Mouse (Mus musculus) heart, embryonic 11.5 days (tissue): ENCODE measurements around the gene Nrp2. TPM values are rescaled to one million over a fixed set of nuclear protein-coding genes. Genes with fewer than 3 reads are reported as not detected.

ENCODE experiments used
- ATAC-seq: fragments of 200-750 bp; cut with Nextera tagmentation; replicated peaks from 2 replicates; pipeline ENCODE4 v1.8.0; 2017; ENCODE audit warnings: moderate library complexity; ENCODE audit not compliant: insufficient number of reproducible peaks, low FRiP score, low TSS enrichment
- H3K27ac ChIP-seq: fragments of 300-500 bp; sonication (generic); 2 replicates; pipeline ENCODE4 v1.5.1; 2014; ENCODE audit warnings: mild to moderate bottlenecking, low read depth, low read length
- H3K27me3 ChIP-seq: fragments of 300-500 bp; sonication (generic); 2 replicates; pipeline ENCODE4 v1.6.1; 2014; ENCODE audit warnings: mild to moderate bottlenecking, low read length, mixed read lengths; ENCODE audit not compliant: control insufficient read depth, insufficient read depth
- H3K36me3 ChIP-seq: fragments of 300-500 bp; sonication (generic); 2 replicates; pipeline ENCODE4 v1.6.1; 2014; ENCODE audit warnings: mild to moderate bottlenecking, low read length, moderate library complexity, mixed read lengths; ENCODE audit not compliant: control insufficient read depth, insufficient read depth
- H3K4me1 ChIP-seq: fragments of 300-500 bp; sonication (generic); 2 replicates; pipeline ENCODE4 v1.6.1; 2014; ENCODE audit warnings: low read length; ENCODE audit not compliant: control insufficient read depth, insufficient read depth
- H3K4me2 ChIP-seq: fragments of 300-500 bp; sonication (generic); 2 replicates; pipeline ENCODE4 v1.6.1; 2014; ENCODE audit warnings: mild to moderate bottlenecking, moderate library complexity
- H3K4me3 ChIP-seq: fragments of 300-500 bp; sonication (generic); 2 replicates; pipeline ENCODE4 v1.5.1; 2014; ENCODE audit warnings: low read depth, low read length
- H3K9ac ChIP-seq: fragments of 300-500 bp; sonication (generic); 2 replicates; pipeline ENCODE4 v1.6.1; 2014; ENCODE audit warnings: mild to moderate bottlenecking, low read depth, low read length, moderate library complexity
- H3K9me3 ChIP-seq: fragments of 300-500 bp; sonication (generic); replicated peaks from 2 replicates; pipeline ENCODE4 v1.6.1; 2016; ENCODE audit warnings: low read length; ENCODE audit not compliant: control insufficient read depth
- WGBS: fragments of 180-500 bp; shearing (Covaris S2); extraction: QIAGEN DNeasy Blood & Tissue Kit; methylation state at CpG from one replicate; pipeline ENCODE4 v1.1.7; 2014; ENCODE audit not compliant: insufficient replicate concordance; 5-methylcytosine and 5-hydroxymethylcytosine counted together
- polyA plus RNA-seq: library from polyadenylated mRNA; unstranded; fragments of >200 nt; fragmentation: Nextera tagmentation; extraction: Ambion mirVana; gene quantifications from 2 replicates; pipeline ENCODE4 v1.2.1, GENCODE M21; 2014

Gene Nrp2
- polyA plus RNA-seq, 1 experiment from 2014 or later, result 5.5 TPM

- H3K4me1 ChIP-seq, result peaks cover 34% of the 10 kb centered on the region
- no peak overlapping the region for H3K4me2 ChIP-seq
- no peaks in the 10 kb centered on the region for H3K27me3 ChIP-seq
- no peak overlapping the region for H3K9ac ChIP-seq
- no peak overlapping the region for H3K27ac ChIP-seq
- no peak overlapping the region for H3K4me3 ChIP-seq
- WGBS, result 73% methylated on average over 11 of the region's 11 CpGs
- no peak for ATAC-seq
- H3K9me3 ChIP-seq, result no peaks in the 10 kb centered on the region
- no peaks in the 10 kb centered on the region; the same call in 1 of the 2 replicates for H3K36me3 ChIP-seq
Measured at GRCm38 (mm10) chr1:62774288-62775218, 71.5 kb downstream of the Nrp2 start.

DNA sequence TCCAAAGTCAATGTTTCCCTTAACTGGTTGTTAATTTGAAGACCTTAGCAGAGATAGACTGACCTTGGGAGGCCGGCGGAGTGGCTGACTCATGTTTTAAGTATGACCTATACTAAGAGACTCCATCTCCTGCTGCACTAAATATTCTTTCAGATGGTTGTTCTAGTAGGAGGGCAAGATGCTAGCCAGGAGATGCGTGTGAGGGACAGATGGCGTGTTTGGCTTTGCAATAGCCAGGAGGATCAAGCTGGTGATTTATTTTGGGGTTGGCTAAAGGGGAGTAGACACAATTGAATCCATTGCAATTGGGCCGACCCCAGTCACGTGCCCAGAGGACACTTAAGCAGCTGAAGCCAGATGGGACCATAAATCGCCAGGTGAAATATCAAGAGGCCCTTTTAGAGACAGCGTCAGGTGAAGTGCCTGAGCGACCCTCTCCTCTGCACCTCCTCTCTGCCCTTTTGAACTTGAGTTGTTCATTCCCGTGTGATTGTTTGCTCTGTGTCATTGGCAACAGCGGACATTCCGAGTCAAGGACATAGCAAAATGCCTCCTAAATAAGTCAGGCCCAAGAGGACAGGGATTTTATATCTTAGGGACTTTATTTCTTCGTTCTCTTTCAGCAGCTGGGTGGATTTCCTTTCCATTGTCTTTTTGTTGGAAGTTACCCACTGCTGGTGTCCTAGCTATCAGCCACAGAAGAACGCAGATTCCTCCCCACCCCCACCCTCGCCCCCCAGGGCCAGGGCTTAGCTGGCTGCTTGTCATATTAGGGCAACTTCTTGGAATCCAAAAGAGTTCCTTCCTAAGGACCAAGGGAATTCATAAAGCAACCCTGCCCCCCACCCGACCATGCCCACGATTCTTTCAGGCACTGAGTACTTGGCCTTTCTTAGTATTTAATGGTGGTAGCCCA, 74.5 kb downstream of the Nrp2 start:
- no peak overlapping the region for H3K4me2 ChIP-seq
- no peak overlapping the region for H3K4me3 ChIP-seq
- no peak for ATAC-seq
- H3K36me3 ChIP-seq, result no peaks in the 10 kb centered on the region
- H3K9ac ChIP-seq, result no peak overlapping the region
- H3K9me3 ChIP-seq, result no peaks in the 10 kb centered on the region
- H3K27me3 ChIP-seq, result no peaks in the 10 kb centered on the region
- no peak overlapping the region for H3K27ac ChIP-seq
- H3K4me1 ChIP-seq, result peaks cover 49% of the 10 kb centered on the region
- 48% methylated on average over 17 of the region's 17 CpGs for WGBS

DNA sequence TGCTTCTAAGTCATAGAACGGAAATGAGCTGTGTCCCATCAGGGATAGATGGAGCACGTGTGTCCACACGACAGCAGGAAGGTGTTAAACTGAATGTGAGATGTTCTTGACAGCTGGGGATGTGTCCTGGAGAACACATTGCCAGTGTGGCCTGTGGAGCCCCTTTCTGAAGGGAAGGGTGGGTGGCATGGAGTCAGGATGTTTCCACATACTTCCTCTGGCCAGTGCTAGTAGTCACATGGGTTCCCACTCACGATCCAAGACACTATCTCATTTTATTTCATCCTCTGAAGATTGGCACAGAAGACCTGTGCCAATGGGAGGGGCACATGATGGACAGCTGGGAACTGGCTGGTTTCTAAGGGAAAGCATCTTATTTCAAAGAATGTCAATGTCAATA, 75.8 kb downstream of the Nrp2 start:
- no peak overlapping the region for H3K4me2 ChIP-seq
- H3K9ac ChIP-seq, result no peak overlapping the region
- no peak for ATAC-seq
- no peak overlapping the region for H3K27ac ChIP-seq
- no peaks in the 10 kb centered on the region for H3K27me3 ChIP-seq
- H3K4me3 ChIP-seq, result no peak overlapping the region
- WGBS, result 55% methylated on average over 4 of the region's 4 CpGs
- no peaks in the 10 kb centered on the region for H3K9me3 ChIP-seq
- peaks cover 49% of the 10 kb centered on the region for H3K4me1 ChIP-seq
- no peaks in the 10 kb centered on the region for H3K36me3 ChIP-seq

GRCm38 (mm10) chr1:62780068-62780761, 77.1 kb downstream of the Nrp2 start:
- Histone ChIP-seq H3K27ac (peak overlapping the region; percentile 54; the same call in 1 of the 2 replicates), H3K4me1 (peaks cover 40% of the 10 kb centered on the region), H3K27me3 (no peaks in the 10 kb centered on the region), H3K4me2 (no peak overlapping the region), H3K9me3 (no peaks in the 10 kb centered on the region), H3K36me3 (no peaks in the 10 kb centered on the region), H3K4me3 (no peak overlapping the region), H3K9ac (no peak overlapping the region)
- WGBS, result 22% methylated on average over 15 of the region's 15 CpGs
- ATAC-seq, result no peak

DNA sequence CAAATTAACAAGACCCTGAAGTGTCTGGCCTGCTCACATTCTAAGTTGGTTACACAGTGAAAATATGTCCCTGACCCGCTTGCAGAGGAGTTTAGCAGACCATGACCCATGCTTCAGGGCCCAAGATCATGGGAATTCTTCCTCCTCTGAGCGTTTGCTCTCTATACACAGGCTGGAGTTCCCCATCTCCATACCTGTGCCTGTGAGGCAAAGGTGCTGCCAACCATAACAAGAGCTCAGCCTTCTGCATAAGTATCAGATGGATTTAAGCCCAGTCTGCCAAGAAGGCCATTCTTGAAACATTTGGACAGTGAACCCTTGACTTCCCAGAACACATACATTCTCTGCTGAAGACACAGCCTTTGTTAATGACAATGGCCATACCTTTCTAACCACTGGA, 79.1 kb downstream of the Nrp2 start:
- H3K27ac ChIP-seq, result no peak overlapping the region; the same call in 1 of the 2 replicates
- no peak for ATAC-seq

DNA sequence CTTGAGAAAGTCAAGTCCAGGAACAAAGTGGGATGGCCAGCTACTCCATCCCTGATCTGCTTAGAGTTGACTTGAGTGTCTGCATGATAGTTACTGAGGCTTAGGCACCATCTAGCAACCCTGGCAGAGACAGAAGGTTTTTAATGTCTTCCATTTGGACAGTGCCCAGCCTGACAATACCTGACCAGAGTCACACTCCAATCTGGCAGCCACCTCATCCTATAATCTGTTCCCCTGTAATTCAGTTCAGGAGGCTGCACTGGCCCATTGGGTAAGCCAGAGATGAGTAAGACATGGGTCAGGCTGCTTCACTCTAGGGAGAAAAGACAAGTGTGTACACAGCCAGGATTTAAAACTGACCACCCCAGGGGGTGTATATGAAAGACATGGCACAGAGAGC, 79.5 kb downstream of the Nrp2 start:
- Histone ChIP-seq H3K4me3 (no peak overlapping the region), H3K4me1 (peaks cover 22% of the 10 kb centered on the region), H3K27me3 (no peaks in the 10 kb centered on the region), H3K9me3 (no peaks in the 10 kb centered on the region), H3K9ac (no peak overlapping the region), H3K27ac (no peak overlapping the region), H3K36me3 (no peaks in the 10 kb centered on the region), H3K4me2 (no peak overlapping the region)
- ATAC-seq, result no peak

More for the DNA sequence above, 79.1 kb downstream of the Nrp2 start:
- no peaks in the 10 kb centered on the region for H3K27me3 ChIP-seq
- H3K4me3 ChIP-seq, result no peak overlapping the region
- H3K9ac ChIP-seq, result no peak overlapping the region
- 62% methylated on average over 2 of the region's 2 CpGs for WGBS
- no peaks in the 10 kb centered on the region for H3K36me3 ChIP-seq
- no peaks in the 10 kb centered on the region for H3K9me3 ChIP-seq
- peaks cover 26% of the 10 kb centered on the region for H3K4me1 ChIP-seq
- H3K4me2 ChIP-seq, result no peak overlapping the region

GRCm38 (mm10) chr1:62783354-62784083, 80.4 kb downstream of the Nrp2 start:
- ATAC-seq, result no peak
- H3K4me1 ChIP-seq, result peaks cover 18% of the 10 kb centered on the region
- no peaks in the 10 kb centered on the region for H3K36me3 ChIP-seq
- no peak overlapping the region for H3K27ac ChIP-seq
- H3K4me3 ChIP-seq, result no peak overlapping the region
- 81% methylated on average over 18 of the region's 18 CpGs for WGBS
- no peak overlapping the region for H3K4me2 ChIP-seq
- H3K9me3 ChIP-seq, result no peaks in the 10 kb centered on the region
- no peak overlapping the region for H3K9ac ChIP-seq
- H3K27me3 ChIP-seq, result no peaks in the 10 kb centered on the region

GRCm38 (mm10) chr1:62784084-62784392, 81.0 kb downstream of the Nrp2 start:
- no peaks in the 10 kb centered on the region for H3K36me3 ChIP-seq
- H3K4me1 ChIP-seq, result peaks cover 18% of the 10 kb centered on the region
- no peak for ATAC-seq
- no peaks in the 10 kb centered on the region for H3K27me3 ChIP-seq
- no peaks in the 10 kb centered on the region for H3K9me3 ChIP-seq
- no peak overlapping the region for H3K4me2 ChIP-seq
- H3K4me3 ChIP-seq, result no peak overlapping the region
- H3K9ac ChIP-seq, result no peak overlapping the region
- H3K27ac ChIP-seq, result no peak overlapping the region
- 78% methylated on average over 5 of the region's 5 CpGs for WGBS
